In the genomic region with DNA sequence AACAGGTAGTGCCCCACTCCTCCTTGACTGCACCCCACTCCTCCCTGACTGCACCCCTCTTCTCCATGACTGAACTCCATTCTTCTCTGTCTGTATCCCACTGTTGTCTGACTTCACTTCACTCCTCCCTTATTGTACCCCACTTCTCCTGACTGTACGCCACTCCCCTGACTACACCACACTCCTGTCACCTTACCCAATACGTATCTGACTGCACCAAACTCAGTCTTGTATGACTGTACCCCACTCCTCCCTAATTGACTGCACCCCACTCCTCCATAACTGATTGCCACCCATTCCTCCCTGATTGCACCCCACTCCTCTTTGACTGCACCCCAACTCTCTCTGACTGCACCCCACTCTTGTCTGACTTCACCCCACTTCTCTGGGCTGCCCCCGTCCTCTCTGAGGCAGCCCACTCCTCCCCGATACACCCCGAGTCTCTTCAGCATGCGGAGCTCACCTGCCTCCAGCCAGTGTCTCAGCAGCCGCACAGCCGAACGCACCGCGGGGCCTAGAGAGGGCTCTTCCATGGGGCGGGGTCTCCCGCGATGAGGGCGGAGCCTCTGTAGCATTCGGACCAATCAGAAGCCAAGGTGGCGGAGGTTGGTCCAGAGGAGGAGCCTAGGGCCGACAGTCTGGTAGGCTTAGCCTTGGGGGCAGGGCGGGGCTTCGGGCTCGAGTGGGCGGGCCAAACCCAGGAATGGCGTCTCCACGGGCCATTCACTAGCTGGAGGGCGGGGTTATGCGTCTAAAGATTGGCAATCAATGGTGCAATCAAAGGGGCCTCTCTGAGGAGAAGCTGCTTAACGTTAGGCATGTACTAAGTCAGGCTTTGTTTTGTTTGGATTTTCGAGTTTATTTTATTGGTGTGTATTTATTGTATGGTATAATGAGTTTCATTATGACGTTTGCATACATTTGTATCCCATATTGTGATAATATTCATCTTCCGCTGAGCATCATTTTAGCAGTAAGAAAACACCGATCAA, we compare ENCODE assay signal across 8 mouse cellular contexts. TPM values are rescaled to one million over a fixed set of nuclear protein-coding genes. Genes with fewer than 3 reads are reported as not detected.
A peak's percentile ranks its signal among the peaks of the same experiment; 100 is the strongest.
DNase-seq lines count a peak whose midpoint lies in the region; ATAC-seq lines count a peak whose summit lies in the region.

A gene (minus strand): TSS at position 553 of the 992 bp plus-strand sequence.

- peak; percentile 96 for ATAC-seq in megakaryocyte progenitor cell, adult 5-6 weeks (replicated peaks; ENCODE audit: poor library complexity)

- DNase-seq in adipocyte (ENCODE audit: low spot score) = peak; percentile 52
- peak; percentile 97 for DNase-seq in embryo, embryonic 10 days (ENCODE audit: low spot score)
- peak; percentile 87 for DNase-seq in gastrocnemius, postnatal 10 days
- DNase-seq in induced T-regulatory cell, adult 2 months (ENCODE audit: low read depth) = peak; percentile 93
- peak; percentile 96 to 98 for DNase-seq in left cerebral cortex, adult 9 months (ENCODE audit: low spot score in 2 of 2)
- peak; percentile 97 for DNase-seq in right cerebral cortex, postnatal 14 days
- peak; percentile 88 to 95 for DNase-seq in urinary bladder, postnatal 36 days (ENCODE audit: low spot score in 2 of 2)

RNA-seq across cellular contexts. Expression of the gene that starts here (rescaled TPM):
- 1 to 10 TPM; 1.7 to 2.0 TPM for total RNA-seq in gastrocnemius, postnatal 10 days (2021)
- 0.44 and 0.57 TPM in 2 replicates for total RNA-seq in megakaryocyte progenitor cell, adult 5-6 weeks (2015)
- 0.83 and 1.2 TPM in 2 replicates for total RNA-seq in megakaryocyte progenitor cell, adult 5-6 weeks (2017)

Comparison
In these comparisons a context has a peak if more than half of its experiments do, and no peak if none do; other contexts are left out.
1. Peak in every context shown above with its lines: DNase-seq and ATAC-seq.